Mouse (Mus musculus): ENCODE measurements around the gene Add3.

Add3 gene

GRCm38 (mm10) chr19:53168576-53168975, 28.3 kb downstream of the Add3 start:
- no peak for DNase-seq

- no peak for DNase-seq
Measured at GRCm38 (mm10) chr19:53170651-53171050, 30.4 kb downstream of the Add3 start.

DNA sequence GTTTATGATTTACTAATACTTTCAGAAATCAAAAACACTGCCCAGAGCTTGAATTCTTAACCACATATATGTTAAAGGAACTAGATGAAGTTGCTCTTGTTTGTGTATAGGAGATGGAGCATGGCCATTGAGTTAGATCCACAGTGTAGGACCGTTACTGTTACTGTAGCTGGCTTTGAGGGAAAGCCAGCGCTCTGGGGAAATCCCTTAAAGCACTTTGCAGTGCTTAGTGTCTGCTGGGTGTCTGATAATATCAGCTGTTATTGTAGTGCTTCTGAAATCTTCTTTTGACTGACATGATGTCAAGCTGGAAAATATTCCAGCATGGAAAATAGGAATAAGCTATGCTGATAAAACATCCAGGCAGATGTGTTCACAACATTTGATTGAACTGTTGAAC, 33.8 kb downstream of the Add3 start:
- no peak for DNase-seq

- no peak for DNase-seq
Measured at GRCm38 (mm10) chr19:53175550-53175949, 35.3 kb downstream of the Add3 start.

DNA sequence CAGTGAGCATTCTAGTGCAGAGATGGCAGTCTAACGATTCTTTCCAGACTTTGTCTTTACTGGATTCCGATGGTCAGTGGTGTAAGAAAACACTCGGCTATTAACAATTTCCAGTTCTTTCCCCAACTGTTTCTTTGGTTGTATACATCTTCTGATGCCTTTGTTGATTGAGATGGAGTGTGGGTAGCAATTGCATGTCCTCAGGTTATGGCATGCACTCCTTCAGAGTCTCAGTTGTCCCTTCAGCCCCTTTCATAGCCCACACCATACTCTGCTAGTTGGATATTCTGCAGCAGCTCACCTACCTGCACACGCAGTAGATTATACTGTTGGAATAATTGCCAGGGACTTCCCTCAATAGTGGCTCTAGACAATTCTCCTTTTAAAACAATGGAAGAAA, 36.3 kb downstream of the Add3 start:
- no peak for DNase-seq

DNA sequence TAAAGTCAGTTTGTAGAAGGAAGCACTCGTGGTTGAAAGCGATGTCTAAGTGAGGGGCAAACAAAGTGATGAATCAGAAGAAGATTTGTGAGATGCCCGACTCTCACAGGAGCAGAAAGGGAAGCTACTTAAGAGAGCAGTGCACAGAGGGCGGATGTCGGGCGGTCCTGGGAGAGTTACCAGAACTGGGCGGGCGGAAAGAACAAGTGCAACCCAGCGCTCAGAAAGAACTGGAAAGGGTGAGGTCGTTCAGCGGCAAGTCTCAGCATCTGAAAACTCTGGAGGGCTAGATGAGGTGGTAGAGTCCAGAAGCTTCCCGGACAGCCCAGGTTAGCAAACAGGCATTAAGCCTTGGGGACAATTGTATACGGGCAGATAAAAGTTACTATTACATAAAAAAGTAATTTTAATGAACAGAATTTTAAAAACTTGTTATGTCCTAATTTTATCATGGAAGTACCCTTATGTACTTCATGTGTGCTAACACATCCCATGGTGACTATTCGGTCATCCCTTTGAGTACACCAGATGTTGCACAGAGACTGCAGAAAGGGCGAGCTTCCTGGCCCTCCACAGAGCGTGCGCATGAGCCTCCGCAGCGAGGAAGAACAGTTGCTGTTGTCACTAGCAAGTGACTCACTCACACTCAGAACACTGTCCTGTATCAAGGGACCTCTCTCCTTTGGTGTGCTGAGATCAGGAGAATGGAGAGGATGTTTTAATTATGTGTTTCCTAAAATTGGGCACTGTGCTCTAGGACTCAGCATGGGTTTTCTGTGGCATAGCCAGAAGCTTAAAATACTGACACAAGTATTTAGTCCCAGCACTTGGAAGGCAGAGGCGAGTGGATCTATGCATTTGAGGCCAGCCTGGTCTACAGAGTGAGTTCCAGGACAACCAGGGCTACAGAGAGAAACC, 38.6 kb downstream of the Add3 start:
- DNase-seq = no peak

GRCm38 (mm10) chr19:53180168-53180803, 40.0 kb downstream of the Add3 start:
- no peak for DNase-seq

- no peak for DNase-seq
Measured at GRCm38 (mm10) chr19:53181003-53181861, 41.0 kb downstream of the Add3 start.

DNA sequence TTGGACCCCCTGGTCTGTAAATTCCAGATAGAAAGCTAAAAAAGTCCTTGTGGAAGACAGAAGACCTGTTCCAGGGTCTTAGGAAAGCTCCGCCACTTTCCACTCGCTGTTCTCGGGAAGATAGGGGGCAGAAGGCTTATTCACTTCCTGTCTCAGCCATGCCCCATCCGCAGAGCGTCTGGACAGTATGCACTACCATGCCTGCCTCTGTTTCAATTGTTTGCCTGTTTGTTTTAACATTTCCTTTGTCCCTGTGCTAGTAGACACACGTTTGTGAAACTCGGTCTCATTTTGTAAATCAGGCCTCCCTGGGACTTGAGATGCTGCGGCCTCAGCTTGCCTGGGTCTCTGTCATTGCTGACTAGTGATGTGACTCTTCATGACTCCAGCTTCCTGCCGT, 43.4 kb downstream of the Add3 start:
- no peak for DNase-seq

DNA sequence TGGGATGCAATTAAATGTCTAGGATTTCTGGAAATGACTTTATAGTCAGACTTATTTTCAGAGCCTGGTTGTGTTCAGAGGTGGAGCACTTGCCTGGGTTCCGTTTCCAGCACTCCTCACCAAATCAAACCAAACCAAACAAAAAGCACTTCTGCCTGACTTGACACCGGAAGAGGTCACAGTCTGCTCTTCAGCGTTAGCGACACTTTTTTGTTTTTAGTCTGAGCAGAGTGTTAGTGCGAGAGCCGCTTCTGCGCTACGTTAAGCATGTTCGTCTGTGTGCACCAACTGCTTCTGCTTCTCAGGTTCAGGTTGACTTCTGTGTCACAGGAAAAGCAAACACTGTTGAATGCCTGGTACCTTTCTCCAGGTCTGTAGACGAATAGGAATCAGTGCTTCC, 44.0 kb downstream of the Add3 start:
- no peak for DNase-seq

- DNase-seq = no peak
Measured at GRCm38 (mm10) chr19:53184911-53185310, 44.7 kb downstream of the Add3 start.

DNA sequence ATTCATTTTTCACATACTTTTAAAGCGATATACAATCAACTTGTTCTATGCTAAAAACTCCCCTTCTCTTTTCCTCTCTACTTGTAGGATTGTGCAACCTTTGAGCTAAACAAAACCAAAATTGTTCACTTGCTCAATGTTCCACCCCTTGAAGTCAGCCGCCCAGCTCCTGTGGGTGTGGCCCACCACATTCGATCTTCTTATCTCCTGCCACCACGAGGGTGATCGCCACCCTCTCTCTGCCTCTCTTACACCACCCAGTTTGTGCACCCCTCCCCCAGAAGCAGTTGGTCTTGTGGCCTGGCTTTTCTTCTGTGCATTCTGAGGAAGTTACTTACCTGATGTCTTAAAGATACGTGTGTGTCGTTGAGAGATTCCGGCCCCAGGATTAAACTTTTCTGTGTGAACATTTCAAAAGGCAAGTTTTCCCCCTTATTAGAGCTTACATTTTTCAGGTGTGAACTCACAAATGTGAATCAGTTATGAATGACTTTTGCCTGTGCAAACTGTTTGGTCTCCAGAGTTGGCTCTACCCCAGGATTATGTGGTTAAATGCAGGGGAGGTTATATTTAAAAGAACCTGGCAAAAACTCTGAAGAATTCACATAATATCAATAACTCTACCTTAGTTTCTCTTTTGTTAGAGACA, 45.4 kb downstream of the Add3 start:
- no peak for DNase-seq

- no peak for DNase-seq
Measured at GRCm38 (mm10) chr19:53186456-53186855, 46.2 kb downstream of the Add3 start.

GRCm38 (mm10) chr19:53187533-53187932, 47.3 kb downstream of the Add3 start:
- DNase-seq = no peak

DNA sequence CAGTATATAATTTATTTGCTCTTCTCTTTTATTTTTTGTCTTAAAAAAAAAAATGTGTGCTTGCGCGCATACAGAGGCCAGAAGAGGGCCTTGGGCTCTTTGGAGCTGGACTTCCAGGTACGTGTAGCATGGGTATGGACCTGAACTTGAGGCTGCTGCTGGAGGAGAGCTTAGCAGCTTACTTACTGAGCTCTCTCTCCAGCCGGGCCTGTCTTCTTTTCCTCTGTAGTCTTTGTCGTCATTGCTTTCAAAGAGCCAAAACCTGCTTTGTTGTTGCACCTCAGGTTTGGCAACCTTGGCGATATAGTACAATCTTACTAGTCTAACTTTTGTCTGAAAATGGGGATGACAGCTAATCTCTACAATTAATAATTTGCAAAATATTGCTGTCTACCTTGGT, 47.9 kb downstream of the Add3 start:
- DNase-seq = no peak

- no peak for DNase-seq
Measured at GRCm38 (mm10) chr19:53188724-53189220, 48.5 kb downstream of the Add3 start.

- no peak for DNase-seq
Measured at GRCm38 (mm10) chr19:53189736-53190135, 49.5 kb downstream of the Add3 start.

GRCm38 (mm10) chr19:53190232-53190631, 50.0 kb downstream of the Add3 start:
- no peak for DNase-seq

- no peak for DNase-seq
Measured at GRCm38 (mm10) chr19:53191867-53192487, 51.7 kb downstream of the Add3 start.

DNA sequence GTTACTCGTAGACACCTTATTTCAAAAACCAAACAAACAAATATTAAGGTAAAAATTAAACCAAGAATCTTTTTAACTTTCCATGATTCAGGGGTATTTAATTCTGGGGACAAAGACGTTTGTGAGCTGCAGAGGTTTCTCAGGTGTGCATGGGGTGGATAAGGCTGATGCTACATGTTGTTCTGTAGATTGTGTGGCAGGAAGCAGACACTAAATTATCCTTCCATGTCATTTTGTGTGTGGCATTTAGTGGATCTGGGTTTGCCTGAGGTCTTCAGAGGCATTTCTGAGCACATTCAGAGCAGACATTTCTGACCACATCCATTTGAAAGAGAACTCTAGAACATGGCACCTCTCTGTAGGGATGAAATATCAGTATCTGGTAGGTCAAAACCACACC, 52.9 kb downstream of the Add3 start:
- DNase-seq = no peak

- DNase-seq = no peak
Measured at GRCm38 (mm10) chr19:53193964-53194582, 53.8 kb downstream of the Add3 start.

Data from embryo, embryonic 11 days (tissue).